Mouse (Mus musculus): ENCODE measurements around the gene Kng1. TPM values are rescaled to one million over a fixed set of nuclear protein-coding genes. Genes with fewer than 3 reads are reported as not detected.

Gene Kng1
- polyA plus RNA-seq, 1 experiment from 2014 or later = 0.47 TPM

DNA sequence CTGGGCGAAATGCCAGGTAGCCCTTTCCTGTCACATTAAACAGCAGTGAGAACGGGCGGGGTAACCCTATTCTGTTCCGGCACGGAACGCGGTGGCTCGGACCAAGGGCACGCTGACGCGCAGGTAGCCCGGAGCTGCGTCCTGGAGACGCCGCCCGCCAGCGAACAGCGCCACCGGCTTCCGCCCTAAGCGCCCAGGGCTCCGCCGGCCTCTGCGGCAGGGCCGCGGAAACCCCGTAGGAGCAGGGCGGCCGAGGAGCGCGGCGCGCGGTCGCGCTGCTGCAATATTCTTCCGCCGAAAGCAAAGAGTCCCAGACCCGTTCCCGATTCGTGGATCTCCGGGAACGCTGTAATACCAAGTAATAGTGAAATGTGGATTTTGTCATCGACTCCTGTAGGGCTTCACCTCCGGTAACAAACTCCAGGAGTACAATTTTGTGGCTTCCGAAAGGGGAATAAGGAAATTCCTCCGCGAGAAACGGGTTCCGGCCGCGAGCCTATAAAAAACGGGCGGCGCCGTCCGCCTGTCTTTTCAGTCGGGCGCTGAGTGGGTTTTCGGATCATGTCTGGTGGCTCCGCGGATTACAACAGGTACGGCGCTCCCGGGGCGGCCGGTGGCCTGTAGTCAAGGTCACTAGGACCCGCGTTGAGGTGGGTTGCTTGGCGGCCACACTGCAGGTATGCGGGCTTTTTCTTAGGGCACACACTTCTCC lies 49.7 kb downstream of the Kng1 start, which contains the start of gene Eif4a2:
Eif4a2 (plus strand) TSS at position 214 of the 712 bp plus-strand sequence.
- DNase-seq (ENCODE audit: low spot score) (peak; percentile 95), ATAC-seq (peak; percentile 94)
- WGBS = 1% methylated on average over 71 of the region's 71 CpGs
- Histone ChIP-seq H3K4me3 (ENCODE audit: low read depth, low read length) (peak within 1 kb of the TSS; percentile 100), H3K4me1 (ENCODE audit: insufficient read depth, low read depth, low read length) (peaks cover 12% of the 10 kb centered on the region; the same call in 1 of the 2 replicates), H3K27ac (ENCODE audit: low read length) (peak within 1 kb of the TSS; percentile 99), H3K9me3 (ENCODE audit: low read length) (no peaks in the 10 kb centered on the region), H3K36me3 (ENCODE audit: insufficient read depth, low read length) (peaks cover 7% of the 10 kb centered on the region; the same call in 1 of the 2 replicates), H3K9ac (replicated peaks; ENCODE audit: low read depth) (peak within 1 kb of the TSS; percentile 100), H3K27me3 (replicated peaks; ENCODE audit: insufficient read depth, low read length) (no peaks in the 10 kb centered on the region), H3K4me2 (replicated peaks; ENCODE audit: low read depth, low read length) (peak within 1 kb of the TSS; percentile 71)
- peak; percentile 27; the same call in 1 of the 2 replicates for TF ChIP-seq EP300 (IDR thresholded peaks at IDR 0.05)
- peak; percentile 54 for TF ChIP-seq CTCF (IDR thresholded peaks at IDR 0.05)

DNA sequence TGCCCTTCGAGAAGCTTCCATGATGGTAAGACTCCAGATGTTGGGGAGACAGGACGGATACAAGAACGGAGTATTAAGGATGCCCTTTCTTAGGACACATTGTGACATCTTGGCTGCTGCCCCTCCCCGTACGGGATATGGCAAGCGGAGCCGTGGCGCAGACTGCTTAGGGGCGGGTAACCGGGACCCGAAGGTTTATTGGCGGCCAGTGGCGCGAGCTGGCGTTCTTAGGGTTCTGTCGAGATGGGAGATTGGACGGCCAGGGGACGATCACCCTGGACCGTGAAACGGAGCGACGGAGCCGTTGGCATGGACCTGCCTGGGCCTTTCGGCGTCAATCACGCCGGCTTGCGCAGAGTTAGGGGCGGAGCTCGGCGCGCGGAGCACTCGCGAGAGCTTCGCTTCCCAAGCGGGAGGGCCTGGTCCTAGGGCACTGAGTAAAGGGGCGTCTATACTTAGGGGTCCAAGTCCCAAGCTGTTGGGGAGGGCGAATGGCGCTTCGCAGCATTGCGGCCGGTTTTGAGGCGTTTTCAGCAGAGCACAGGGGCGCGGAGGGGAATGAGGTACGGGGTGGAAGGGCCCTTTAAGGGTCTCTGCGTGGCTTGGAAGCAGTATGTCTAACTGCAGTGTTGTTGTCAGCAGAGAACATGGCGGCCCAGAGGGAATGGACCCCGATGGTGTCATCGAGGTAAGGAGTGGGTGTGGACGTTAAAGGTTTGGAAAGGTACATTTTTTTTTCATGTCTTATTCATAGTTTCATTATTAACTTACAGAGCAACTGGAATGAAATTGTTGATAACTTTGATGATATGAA lies 50.5 kb downstream of the Kng1 start:
- Histone ChIP-seq H3K36me3 (ENCODE audit: insufficient read depth, low read length) (peaks cover 15% of the 10 kb centered on the region; the same call in 1 of the 2 replicates), H3K27me3 (replicated peaks; ENCODE audit: insufficient read depth, low read length) (no peaks in the 10 kb centered on the region), H3K27ac (ENCODE audit: low read length) (peak overlapping the region; percentile 99), H3K9me3 (ENCODE audit: low read length) (no peaks in the 10 kb centered on the region), H3K4me3 (ENCODE audit: low read depth, low read length) (peak overlapping the region; percentile 100), H3K9ac (replicated peaks; ENCODE audit: low read depth) (peak overlapping the region; percentile 100), H3K4me2 (replicated peaks; ENCODE audit: low read depth, low read length) (peak overlapping the region; percentile 71), H3K4me1 (ENCODE audit: insufficient read depth, low read depth, low read length) (peaks cover 12% of the 10 kb centered on the region; the same call in 1 of the 2 replicates)
- peak; percentile 94 for DNase-seq (ENCODE audit: low spot score)
- TF ChIP-seq CTCF (IDR thresholded peaks at IDR 0.05) (no peak), EP300 (IDR thresholded peaks at IDR 0.05) (no peak)
- WGBS = under 1% methylated on average over 52 of the region's 52 CpGs
- ATAC-seq = peak; percentile 89

DNA sequence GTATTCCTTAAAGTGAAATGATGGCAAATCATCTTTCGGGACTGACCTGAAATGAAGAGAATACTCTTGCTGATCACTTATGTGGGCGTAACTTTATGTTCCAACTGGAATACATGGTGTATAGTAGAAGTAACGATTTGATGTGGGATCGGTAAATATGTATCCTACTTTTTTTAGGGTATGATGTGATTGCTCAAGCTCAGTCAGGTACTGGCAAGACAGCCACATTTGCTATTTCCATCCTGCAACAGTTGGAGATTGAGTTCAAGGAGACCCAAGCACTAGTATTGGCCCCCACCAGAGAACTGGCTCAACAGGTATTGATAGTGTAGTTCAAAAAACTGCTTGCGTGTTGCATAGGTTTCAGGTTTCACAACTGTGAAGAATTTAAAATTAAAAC lies 51.3 kb downstream of the Kng1 start:
- Histone ChIP-seq H3K4me2 (replicated peaks; ENCODE audit: low read depth, low read length) (peak overlapping the region; percentile 71), H3K9ac (replicated peaks; ENCODE audit: low read depth) (peak overlapping the region; percentile 100), H3K4me3 (ENCODE audit: low read depth, low read length) (peak overlapping the region; percentile 100), H3K36me3 (ENCODE audit: insufficient read depth, low read length) (peaks cover 16% of the 10 kb centered on the region), H3K27ac (ENCODE audit: low read length) (no peak overlapping the region), H3K27me3 (replicated peaks; ENCODE audit: insufficient read depth, low read length) (no peaks in the 10 kb centered on the region), H3K9me3 (ENCODE audit: low read length) (no peaks in the 10 kb centered on the region), H3K4me1 (ENCODE audit: insufficient read depth, low read depth, low read length) (peaks cover 12% of the 10 kb centered on the region; the same call in 1 of the 2 replicates)
- TF ChIP-seq CTCF (IDR thresholded peaks at IDR 0.05) (no peak), EP300 (IDR thresholded peaks at IDR 0.05) (no peak)
- ATAC-seq = no peak
- 5% methylated on average over 5 of the region's 5 CpGs for WGBS
- DNase-seq (ENCODE audit: low spot score) = no peak

DNA sequence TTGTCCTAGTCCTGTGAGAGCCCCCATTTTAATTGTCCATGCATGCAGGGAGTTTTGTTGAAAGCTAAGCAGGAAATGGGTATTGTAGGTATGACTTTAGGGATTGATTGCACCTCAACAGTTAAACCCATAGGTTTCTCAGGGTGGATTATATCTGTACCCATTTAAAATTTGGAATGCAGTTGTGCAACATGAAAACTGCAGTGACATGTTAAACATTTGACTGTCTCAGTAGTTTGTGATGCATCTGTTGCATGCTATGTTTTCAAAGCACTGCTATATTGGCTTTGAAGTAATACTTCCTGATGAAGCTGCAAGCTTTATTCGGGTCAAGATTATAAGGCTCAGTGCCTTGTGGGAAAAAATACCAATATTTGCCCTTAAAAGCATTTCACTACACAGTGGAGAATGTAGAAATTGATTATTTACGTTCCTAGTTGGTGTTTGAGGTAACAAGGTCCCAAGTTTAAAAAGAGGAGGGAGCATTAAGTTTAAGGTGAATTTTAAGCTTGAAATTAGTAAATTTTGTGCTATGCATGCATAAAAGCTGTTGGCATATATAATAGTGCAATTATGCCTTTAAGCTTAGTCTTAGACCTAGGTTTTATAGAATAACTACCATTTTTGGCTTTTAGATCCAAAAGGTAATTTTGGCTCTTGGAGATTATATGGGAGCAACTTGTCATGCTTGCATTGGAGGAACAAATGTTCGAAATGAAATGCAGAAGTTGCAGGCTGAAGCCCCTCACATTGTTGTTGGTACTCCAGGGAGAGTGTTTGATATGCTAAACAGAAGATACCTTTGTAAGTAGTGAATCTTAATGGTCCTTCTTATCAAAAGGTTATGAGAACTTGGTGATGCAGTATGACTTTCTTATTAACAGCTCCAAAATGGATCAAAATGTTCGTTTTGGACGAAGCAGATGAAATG lies 52.0 kb downstream of the Kng1 start:
- 34% methylated on average over 5 of the region's 5 CpGs for WGBS
- peaks cover 12% of the 10 kb centered on the region; the same call in 1 of the 2 replicates for H3K4me1 ChIP-seq (ENCODE audit: insufficient read depth, low read depth, low read length)
- peak overlapping the region; percentile 100 for H3K4me3 ChIP-seq (ENCODE audit: low read depth, low read length)
- TF ChIP-seq EP300 (IDR thresholded peaks at IDR 0.05) (no peak), CTCF (IDR thresholded peaks at IDR 0.05) (no peak)
- ATAC-seq (no peak), DNase-seq (ENCODE audit: low spot score) (no peak)
- H3K27me3 ChIP-seq (replicated peaks; ENCODE audit: insufficient read depth, low read length) = no peaks in the 10 kb centered on the region
- no peaks in the 10 kb centered on the region for H3K9me3 ChIP-seq (ENCODE audit: low read length)
- H3K36me3 ChIP-seq (ENCODE audit: insufficient read depth, low read length) = peaks cover 21% of the 10 kb centered on the region
- no peak overlapping the region for H3K27ac ChIP-seq (ENCODE audit: low read length)
- H3K9ac ChIP-seq (replicated peaks; ENCODE audit: low read depth) = peak overlapping the region; percentile 100
- H3K4me2 ChIP-seq (replicated peaks; ENCODE audit: low read depth, low read length) = peak overlapping the region; percentile 71

DNA sequence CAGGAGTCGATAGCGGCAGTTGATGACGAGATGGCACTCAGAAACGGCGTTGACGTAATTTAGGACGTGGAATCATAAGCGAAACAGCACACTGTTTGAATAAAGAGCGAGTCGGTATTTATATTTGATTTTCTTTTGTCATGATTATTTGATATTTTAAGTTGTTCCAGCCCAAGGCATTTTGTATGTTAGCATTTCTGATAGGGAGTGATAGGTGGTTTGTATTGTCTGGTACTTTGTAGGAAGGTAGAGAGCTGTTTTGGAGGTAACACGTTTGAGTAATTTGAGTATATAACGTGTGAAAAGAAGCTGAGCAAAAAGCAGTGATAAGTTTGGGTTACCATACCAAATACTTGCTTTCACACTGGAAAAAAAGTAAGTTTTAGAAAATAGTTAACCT lies 54.7 kb downstream of the Kng1 start:
- no peaks in the 10 kb centered on the region for H3K9me3 ChIP-seq (ENCODE audit: low read length)
- TF ChIP-seq EP300 (IDR thresholded peaks at IDR 0.05) = no peak
- H3K4me3 ChIP-seq (ENCODE audit: low read depth, low read length) = no peak overlapping the region
- WGBS = 65% methylated on average over 12 of the region's 12 CpGs
- peaks cover 24% of the 10 kb centered on the region for H3K36me3 ChIP-seq (ENCODE audit: insufficient read depth, low read length)
- ATAC-seq = no peak
- H3K9ac ChIP-seq (replicated peaks; ENCODE audit: low read depth) = no peak overlapping the region
- DNase-seq (ENCODE audit: low spot score) = no peak
- H3K4me1 ChIP-seq (ENCODE audit: insufficient read depth, low read depth, low read length) = peaks cover 12% of the 10 kb centered on the region; the same call in 1 of the 2 replicates
- H3K27me3 ChIP-seq (replicated peaks; ENCODE audit: insufficient read depth, low read length) = no peaks in the 10 kb centered on the region
- no peak overlapping the region for H3K4me2 ChIP-seq (replicated peaks; ENCODE audit: low read depth, low read length)
- H3K27ac ChIP-seq (ENCODE audit: low read length) = no peak overlapping the region
